Mouse (Mus musculus) adrenal gland, adult (tissue): ENCODE measurements around the gene 1110032A03Rik.

Experiments
- DNase-seq, 2 experiments: peaks; one replicate each; pipeline ENCODE4 v3.0.0; 2022 to 2023; ENCODE audit warnings: low spot score in 1 of 2; ENCODE audit not compliant: inconsistent age in 2 of 2

The 1110032A03Rik gene

DNA sequence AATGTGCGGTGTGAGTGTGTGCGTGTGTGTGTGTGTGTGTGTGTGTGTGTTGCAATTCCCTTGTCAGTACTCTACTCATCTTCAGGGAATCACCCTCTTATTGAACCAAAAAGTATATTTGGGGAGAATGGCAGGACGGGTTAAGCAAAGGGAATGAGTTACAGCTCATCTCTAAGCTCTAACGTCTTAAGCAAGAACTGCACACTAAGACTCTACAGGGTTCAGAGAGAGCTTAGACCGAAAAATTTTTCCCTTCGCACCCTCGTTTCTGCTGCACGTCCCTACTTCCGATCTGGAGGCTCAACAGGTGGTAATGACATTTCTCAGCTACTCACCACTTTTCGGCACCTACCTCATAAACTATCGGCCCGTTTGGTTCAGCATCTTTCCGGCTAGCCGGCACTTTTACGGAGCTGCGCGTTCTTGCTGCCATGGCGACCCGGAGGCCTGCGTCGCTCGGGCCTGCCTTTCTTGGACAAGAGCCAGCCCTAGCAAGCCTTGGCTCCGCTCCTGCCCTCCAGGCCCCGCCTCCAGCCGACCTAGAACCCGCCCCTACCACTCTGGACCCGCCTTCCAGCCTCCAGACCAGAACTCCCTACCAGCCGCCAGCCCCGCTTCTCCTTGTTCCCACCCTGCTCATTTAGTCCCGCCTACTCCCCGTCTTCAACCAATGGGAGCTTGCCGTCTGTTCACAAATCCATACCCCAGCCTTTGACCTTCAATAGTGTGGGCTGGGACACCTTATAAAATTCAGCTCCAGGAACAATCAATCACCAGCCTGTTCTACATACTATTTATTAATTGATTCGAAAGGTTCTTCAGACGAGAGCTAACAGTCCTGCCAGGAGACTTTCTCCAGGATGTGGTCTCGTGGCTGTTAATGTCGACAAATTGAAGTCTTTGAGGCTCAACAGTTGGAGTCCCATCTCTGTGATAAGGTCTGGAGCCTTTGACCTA is 36.1 kb downstream of the 1110032A03Rik start, which contains the start of gene Dixdc1:
Gene Dixdc1 (minus strand): TSS at position 604 of the 957 bp plus-strand sequence.
- peak; percentile 96 to 99 for DNase-seq

- peak; percentile 48 to 85 for DNase-seq
Observed at GRCm38 (mm10) chr9:50734989-50735388, 40.3 kb downstream of the 1110032A03Rik start.

GRCm38 (mm10) chr9:50732560-50732959 is 42.8 kb downstream of the 1110032A03Rik start:
- no peak for DNase-seq

DNA sequence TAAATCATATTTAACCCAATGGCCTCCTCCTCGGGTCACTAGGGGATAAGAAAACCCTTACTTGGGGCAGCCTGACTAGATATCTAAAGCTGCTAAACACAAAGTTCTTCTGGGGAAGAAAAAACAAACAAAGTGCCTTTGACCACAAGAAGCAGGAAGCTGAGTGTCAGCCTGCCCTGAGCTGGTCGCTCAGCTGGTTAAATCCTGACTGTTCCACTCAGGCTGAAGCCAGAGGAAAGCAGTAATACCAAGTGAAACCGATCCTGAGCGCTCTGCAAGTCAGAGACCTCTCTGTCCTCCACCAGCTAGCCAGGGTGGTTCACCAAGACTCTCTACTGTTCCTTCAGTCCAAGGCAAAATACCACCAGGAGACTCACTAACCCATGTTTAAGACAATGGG is 45.7 kb downstream of the 1110032A03Rik start:
- no peak for DNase-seq

GRCm38 (mm10) chr9:50727925-50728651 is 47.2 kb downstream of the 1110032A03Rik start:
- peak; percentile 79 to 89 for DNase-seq

DNA sequence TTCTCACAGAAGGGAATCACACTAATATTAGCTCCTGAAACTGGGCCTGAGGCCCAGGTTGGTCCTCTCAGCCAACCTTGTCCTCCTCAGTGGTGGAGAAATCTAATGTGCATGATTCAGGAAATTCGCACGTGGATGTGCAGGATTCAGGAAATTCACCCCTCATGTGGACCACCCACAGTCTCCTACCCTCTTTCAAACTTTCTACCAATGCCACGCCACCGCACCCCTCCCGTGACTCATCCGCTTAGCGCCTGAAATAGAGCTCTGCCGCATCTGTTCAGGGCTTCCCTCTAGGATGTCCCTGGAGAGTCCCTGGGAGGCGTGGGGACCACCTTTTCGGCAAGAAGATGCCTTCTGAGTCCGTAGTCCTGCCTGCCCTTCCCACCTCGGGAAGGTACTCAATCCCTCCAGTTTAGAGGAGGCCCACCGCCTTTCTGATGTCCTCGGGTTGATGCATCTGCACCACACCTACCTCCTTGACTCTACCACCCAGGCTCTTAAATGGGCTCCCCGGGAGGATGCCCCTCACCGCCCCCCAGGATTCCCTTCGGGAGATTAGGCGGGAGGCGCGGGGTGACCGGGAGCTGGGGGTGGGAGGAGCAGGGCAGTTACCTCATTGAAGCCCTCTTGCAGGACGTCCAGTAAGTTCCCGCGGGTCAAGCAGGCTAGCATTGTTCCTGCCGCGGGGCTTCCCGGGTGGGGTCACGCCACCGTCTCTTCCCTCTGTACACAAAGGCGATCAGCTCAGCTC is 48.0 kb downstream of the 1110032A03Rik start:
- DNase-seq: peak; percentile 28 to 71

DNA sequence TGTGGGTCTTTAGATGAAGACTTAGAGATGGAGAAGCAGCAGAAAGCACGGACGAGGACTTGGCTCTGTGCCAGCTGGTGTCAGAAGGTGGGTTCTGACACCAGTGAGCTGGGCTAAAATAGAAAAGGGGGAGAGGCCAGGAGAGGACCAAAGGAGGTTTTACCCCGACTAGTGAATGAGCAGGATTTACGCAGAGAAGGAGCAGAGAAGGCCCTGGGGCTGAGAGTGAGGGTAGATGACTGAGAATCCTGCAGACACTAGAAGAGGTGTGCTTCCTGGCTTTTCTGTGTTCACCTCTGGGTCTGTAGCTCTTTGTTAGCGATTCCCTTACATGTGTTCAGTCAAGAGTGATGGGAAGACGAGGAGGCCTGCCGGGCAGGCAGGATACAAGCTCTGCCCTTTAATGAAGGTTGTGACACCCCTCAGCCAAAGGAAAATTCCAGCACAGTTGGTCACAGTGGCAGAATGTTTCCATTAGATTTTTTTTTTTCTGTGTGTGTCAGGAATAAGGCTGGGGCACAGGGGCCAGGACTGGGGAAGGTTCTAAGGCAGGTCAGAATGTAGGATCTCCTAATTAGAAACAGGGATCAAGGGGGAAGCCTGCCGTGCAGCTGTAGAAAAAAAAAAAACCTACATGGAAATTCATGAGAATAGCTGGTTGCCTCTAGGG is 49.3 kb downstream of the 1110032A03Rik start:
- DNase-seq: peak in 1 of 2 experiments; percentile 47

DNA sequence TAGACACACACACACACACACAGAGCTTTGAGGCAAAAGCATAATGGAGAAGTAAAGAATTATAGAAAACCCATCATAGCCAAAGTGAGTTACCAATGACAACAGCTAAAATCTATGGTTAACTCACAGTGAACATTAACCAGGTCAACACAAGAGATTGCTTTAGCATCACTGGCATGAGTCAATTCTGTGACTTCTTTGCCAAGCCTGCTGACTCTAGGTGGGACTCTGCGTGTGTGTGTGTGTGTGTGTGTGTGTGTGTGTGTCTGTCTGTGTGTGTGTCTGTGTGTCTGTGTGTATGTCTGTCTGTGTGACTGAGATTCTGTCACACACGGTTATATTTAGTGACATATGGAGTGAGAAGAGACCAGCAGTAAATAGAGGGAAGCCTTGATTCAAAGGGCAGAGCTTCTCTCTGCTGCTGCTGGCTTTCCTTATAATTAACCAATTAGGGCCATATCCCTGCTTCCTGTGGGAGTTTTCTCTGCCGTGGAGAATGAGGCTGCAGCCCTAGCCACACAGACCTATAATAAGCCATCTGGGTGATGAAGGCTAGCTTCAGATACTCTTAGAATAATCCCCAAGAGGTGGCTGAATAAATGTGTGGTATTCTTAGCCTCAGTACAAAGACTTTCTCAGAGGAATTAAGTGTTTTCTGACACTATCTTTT is 50.5 kb downstream of the 1110032A03Rik start:
- DNase-seq: no peak

- peak in 1 of 2 experiments; percentile 35 for DNase-seq
Observed at GRCm38 (mm10) chr9:50724147-50724546, 51.2 kb downstream of the 1110032A03Rik start.

DNA sequence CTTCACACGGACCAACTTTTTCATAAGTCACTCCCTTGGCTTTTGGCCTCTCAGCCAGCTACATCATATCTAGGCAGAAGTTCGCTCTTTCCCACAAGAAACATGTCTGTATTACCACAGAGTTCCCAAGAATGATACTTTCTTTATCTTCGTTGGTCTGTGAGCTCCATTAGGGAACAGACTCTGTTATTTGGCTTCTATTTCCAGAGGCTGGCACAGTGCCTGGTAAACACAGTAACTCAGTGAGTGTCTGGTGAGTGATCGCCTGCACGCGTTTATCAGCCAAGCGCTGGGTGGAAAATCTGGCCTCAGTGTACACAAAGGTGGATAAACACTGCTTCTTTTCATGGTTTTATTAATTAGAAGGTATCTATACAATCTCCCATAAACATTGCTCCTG is 51.9 kb downstream of the 1110032A03Rik start:
- DNase-seq: peak; percentile 78 to 92

GRCm38 (mm10) chr9:50722451-50722911 is 52.8 kb downstream of the 1110032A03Rik start:
- DNase-seq: no peak

GRCm38 (mm10) chr9:50721061-50721460 is 54.3 kb downstream of the 1110032A03Rik start:
- DNase-seq: peak; percentile 48 to 72

- DNase-seq: no peak
Observed at GRCm38 (mm10) chr9:50718878-50719277, 56.4 kb downstream of the 1110032A03Rik start.

DNA sequence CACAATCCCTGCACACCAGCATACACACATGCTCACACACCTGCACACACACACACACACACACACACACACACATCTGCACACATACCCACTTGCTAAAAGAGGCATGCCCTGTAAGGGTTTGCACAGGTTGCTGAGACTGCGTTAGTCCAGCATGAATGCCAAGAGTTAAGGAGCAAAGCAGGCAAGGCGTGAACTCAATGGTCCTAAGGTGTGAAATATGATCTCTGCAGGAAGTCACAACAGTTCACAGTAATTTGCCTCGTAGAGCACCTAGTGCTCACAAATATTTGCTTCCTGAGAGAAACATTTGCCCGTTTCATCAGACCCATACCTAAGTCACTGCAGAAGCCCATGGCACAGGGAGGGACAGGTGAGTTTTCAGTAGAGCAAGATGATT is 61.1 kb downstream of the 1110032A03Rik start:
- DNase-seq: no peak
